Mouse (Mus musculus) monocyte, adult 5-6 weeks (primary cell): ENCODE measurements around the gene Gm5796. TPM values are rescaled to one million over a fixed set of nuclear protein-coding genes. Genes with fewer than 3 reads are reported as not detected.
"Not testable (repeated sequence)": the region's sequence is repeated elsewhere in the genome, so short reads cannot be mapped to it uniquely, and the experiment has no call there.

Experiments used
- ATAC-seq: fragments of 153-309, 156-312 bp; replicated peaks from 2 replicates; pipeline ENCODE4 v1.8.0; 2017; ENCODE audit warnings: mild to moderate bottlenecking; ENCODE audit not compliant: low TSS enrichment, insufficient number of reproducible peaks, severe bottlenecking, poor library complexity, low FRiP score
- total RNA-seq: library from RNA; stranded (forward); fragments of 200-1000, 200-491, 200-594 nt; gene quantifications from 3 replicates; pipeline ENCODE4 v1.2.3, GENCODE M21; 2017

The Gm5796 gene
- total RNA-seq: not detected in 3 replicates

DNA sequence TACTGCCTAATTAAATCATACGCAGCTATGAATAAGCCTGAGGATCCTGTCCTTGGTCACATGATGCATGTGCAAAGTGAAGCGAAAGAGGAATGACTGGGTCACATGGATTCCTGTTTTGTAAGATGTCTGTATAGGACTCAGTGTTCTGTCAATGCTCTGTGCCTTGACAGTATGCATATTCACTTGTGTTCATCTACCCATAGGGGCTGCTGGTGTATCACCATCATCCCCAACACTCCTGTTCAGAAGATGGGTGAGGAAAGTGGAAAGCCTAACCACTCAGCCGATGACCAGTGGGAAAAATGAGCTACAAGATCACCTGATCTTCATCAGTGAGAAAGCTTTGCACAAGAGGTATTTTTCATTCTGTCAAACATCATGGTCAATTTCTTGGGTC is at the start of gene Gm5796:
Gm5796 (plus strand) TSS at position 301 of the 400 bp plus-strand sequence.
- not testable (repeated sequence) for ATAC-seq

DNA sequence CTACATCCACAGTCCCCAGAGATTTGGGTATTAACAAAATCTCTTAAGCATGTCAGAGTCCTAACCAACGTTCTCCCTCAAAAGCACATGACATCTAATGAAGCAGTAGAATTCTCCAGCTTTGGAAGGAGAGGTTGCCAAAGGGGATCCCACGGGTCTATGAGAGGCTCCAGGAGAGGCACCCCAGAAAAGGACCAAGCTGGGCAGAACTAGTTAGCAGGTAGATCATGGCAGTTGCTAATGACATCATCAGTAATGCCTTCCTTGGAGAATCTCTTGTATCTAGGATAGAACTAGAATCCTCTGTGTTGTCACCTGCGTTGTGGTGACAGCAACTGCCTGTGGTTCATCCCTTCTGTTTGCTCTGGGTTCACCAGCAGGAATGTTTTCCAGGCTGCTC is 25.6 kb upstream of the Gm5796 start, which contains the start of gene Gm3099:
Gm3099 (plus strand) TSS at position 301 of the 400 bp plus-strand sequence.
- ATAC-seq: not testable (repeated sequence)

DNA sequence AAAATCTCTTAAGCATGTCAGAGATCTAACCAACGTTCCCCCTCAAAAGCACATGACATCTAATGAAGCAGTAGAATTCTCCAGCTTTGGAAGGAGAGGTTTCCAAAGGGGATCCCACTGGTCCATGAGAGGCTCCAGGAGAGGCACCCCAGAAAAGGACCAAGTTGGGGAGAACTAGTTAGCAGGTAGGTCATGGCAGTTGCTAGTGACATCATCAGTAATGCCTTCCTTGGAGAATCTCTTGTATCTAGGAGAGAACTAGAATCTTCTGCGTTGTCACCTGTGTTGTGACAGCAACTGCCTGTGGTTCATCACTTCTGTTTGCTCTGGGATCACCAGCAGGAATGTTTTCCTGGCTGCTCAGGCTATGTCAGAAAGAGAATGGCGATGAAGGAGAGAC is 60.1 kb downstream of the Gm5796 start, which contains the start of gene Gm3115:
Gm3115 (plus strand) TSS at position 301 of the 400 bp plus-strand sequence.
- not testable (repeated sequence) for ATAC-seq

Other genes with a start within 250 kb of the Gm5796 start
- gene Gm3002, start 213.9 kb upstream of the Gm5796 start, total RNA-seq: not detected in 3 replicates
- not detected in 3 replicates for gene Gm3033, start 177.7 kb upstream of the Gm5796 start, total RNA-seq
- not detected in 3 replicates for gene Gm2916, start 139.8 kb upstream of the Gm5796 start, total RNA-seq
- not detected in 3 replicates for gene Gm3029, start 92.2 kb upstream of the Gm5796 start, total RNA-seq
- not detected in 3 replicates for gene Gm3095, start 60.4 kb upstream of the Gm5796 start, total RNA-seq
- not detected in 3 replicates for gene Gm3099, start 25.5 kb upstream of the Gm5796 start, total RNA-seq
- gene Gm3115, start 60.2 kb downstream of the Gm5796 start, total RNA-seq: not detected in 3 replicates
- gene Gm8108, start 86.6 kb downstream of the Gm5796 start, total RNA-seq: not detected in 3 replicates
- not detected in 3 replicates for gene Gm3127, start 141.1 kb downstream of the Gm5796 start, total RNA-seq
- gene Gm2974, start 158.6 kb downstream of the Gm5796 start, total RNA-seq: not detected in 3 replicates
- gene Gm3138, start 225.7 kb downstream of the Gm5796 start, total RNA-seq: not detected in 3 replicates